Mouse (Mus musculus) intestine, embryonic 15.5 days (tissue): ENCODE data around the gene Ahrr. TPM values are rescaled to one million over a fixed set of nuclear protein-coding genes. Genes with fewer than 3 reads are reported as not detected.

Source experiments
- ATAC-seq: fragments of 200-750 bp; cut with Nextera tagmentation; 2 replicates; pipeline ENCODE4 v1.8.0; 2017; ENCODE audit warnings: moderate TSS enrichment, moderate library complexity
- H3K27ac ChIP-seq: fragments of 300-500 bp; sonication (generic); 2 replicates; pipeline ENCODE4 v1.5.1; 2015; ENCODE audit warnings: mild to moderate bottlenecking, inconsistent platforms
- H3K27me3 ChIP-seq: fragments of 300-500 bp; sonication (generic); replicated peaks from 2 replicates; pipeline ENCODE4 v1.6.1; 2015; ENCODE audit warnings: inconsistent platforms
- H3K36me3 ChIP-seq: fragments of 300-500 bp; sonication (generic); 2 replicates; pipeline ENCODE4 v1.6.1; 2015; ENCODE audit warnings: inconsistent platforms
- H3K4me1 ChIP-seq: fragments of 300-500 bp; sonication (generic); replicated peaks from 2 replicates; pipeline ENCODE4 v1.6.1; 2015; ENCODE audit warnings: inconsistent platforms
- H3K4me2 ChIP-seq: fragments of 300-500 bp; sonication (generic); replicated peaks from 2 replicates; pipeline ENCODE4 v1.6.1; 2015; ENCODE audit warnings: mild to moderate bottlenecking, inconsistent platforms
- H3K4me3 ChIP-seq: fragments of 300-500 bp; sonication (generic); replicated peaks from 2 replicates; pipeline ENCODE4 v1.5.1; 2015; ENCODE audit warnings: inconsistent platforms
- H3K9ac ChIP-seq: fragments of 300-500 bp; sonication (generic); 2 replicates; pipeline ENCODE4 v1.6.1; 2015; ENCODE audit warnings: inconsistent platforms
- H3K9me3 ChIP-seq: fragments of 300-500 bp; sonication (generic); 2 replicates; pipeline ENCODE4 v1.6.1; 2016; ENCODE audit warnings: inconsistent platforms
- WGBS: fragments of 180-500 bp; shearing (Covaris S2); methylation state at CpG from one replicate; pipeline ENCODE4 v1.1.7; 2015; 5-methylcytosine and 5-hydroxymethylcytosine counted together
- polyA plus RNA-seq: library from polyadenylated mRNA; unstranded; fragments of >200 nt; fragmentation: Nextera tagmentation; extraction: Ambion mirVana; gene quantifications from 2 replicates; pipeline ENCODE4 v1.2.1, GENCODE M21; 2015

Gene Ahrr
- polyA plus RNA-seq, 1 experiment from 2014 or later, result 0.28 TPM

GRCm38 (mm10) chr13:74300925-74301606 lies 8.9 kb upstream of the Ahrr start:
- no peak overlapping the region for H3K9ac ChIP-seq
- H3K36me3 ChIP-seq, result peaks cover 10% of the 10 kb centered on the region
- 0 out of 2 replicates have a peak overlapping the region, but pooled peaks have one; percentile 9 for H3K4me2 ChIP-seq
- no peak overlapping the region for H3K27ac ChIP-seq
- ATAC-seq, result peak; percentile 81
- no peaks in the 10 kb centered on the region for H3K9me3 ChIP-seq
- H3K4me1 ChIP-seq, result no peaks in the 10 kb centered on the region
- no peak overlapping the region for H3K4me3 ChIP-seq
- H3K27me3 ChIP-seq, result no peaks in the 10 kb centered on the region
- WGBS, result 33% methylated on average over 4 of the region's 4 CpGs

GRCm38 (mm10) chr13:74296376-74296775 lies 4.2 kb upstream of the Ahrr start:
- no peak for ATAC-seq
- Histone ChIP-seq H3K4me1 (0 out of 2 replicates have a peak, but pooled peaks cover 2% of the 10 kb centered on the region), H3K9me3 (no peaks in the 10 kb centered on the region), H3K27ac (no peak overlapping the region), H3K4me3 (no peak overlapping the region), H3K36me3 (no peaks in the 10 kb centered on the region), H3K9ac (no peak overlapping the region), H3K4me2 (no peak overlapping the region), H3K27me3 (0 out of 2 replicates have a peak, but pooled peaks cover 2% of the 10 kb centered on the region)
- WGBS, result 71% methylated on average over 7 of the region's 7 CpGs

- peaks cover 5% of the 10 kb centered on the region; the same call in 1 of the 2 replicates for H3K27me3 ChIP-seq
- no peak for ATAC-seq
- no peak overlapping the region for H3K4me3 ChIP-seq
- no peak overlapping the region for H3K9ac ChIP-seq
- no peaks in the 10 kb centered on the region for H3K9me3 ChIP-seq
- 0 out of 2 replicates have a peak, but pooled peaks cover 2% of the 10 kb centered on the region for H3K4me1 ChIP-seq
- no peak overlapping the region for H3K27ac ChIP-seq
- H3K36me3 ChIP-seq, result no peaks in the 10 kb centered on the region
- WGBS, result 80% methylated on average over 5 of the region's 5 CpGs
- no peak overlapping the region for H3K4me2 ChIP-seq
Measured at GRCm38 (mm10) chr13:74289646-74290045, 2.5 kb downstream of the Ahrr start.

- ATAC-seq, result peak; percentile 84
Measured at GRCm38 (mm10) chr13:74282299-74282698, 9.8 kb downstream of the Ahrr start.

GRCm38 (mm10) chr13:74275726-74276125 lies 16.4 kb downstream of the Ahrr start:
- Histone ChIP-seq H3K4me3 (no peak overlapping the region), H3K27ac (no peak overlapping the region), H3K9ac (no peak overlapping the region), H3K9me3 (no peaks in the 10 kb centered on the region), H3K36me3 (no peaks in the 10 kb centered on the region), H3K4me2 (no peak overlapping the region), H3K27me3 (no peaks in the 10 kb centered on the region), H3K4me1 (no peaks in the 10 kb centered on the region)
- 66% methylated on average over 4 of the region's 4 CpGs for WGBS
- no peak for ATAC-seq

More at GRCm38 (mm10) chr13:74282299-74282698, 9.8 kb downstream of the Ahrr start:
- Histone ChIP-seq H3K4me2 (no peak overlapping the region), H3K9me3 (no peaks in the 10 kb centered on the region), H3K36me3 (no peaks in the 10 kb centered on the region), H3K27me3 (no peaks in the 10 kb centered on the region), H3K4me3 (no peak overlapping the region), H3K4me1 (no peaks in the 10 kb centered on the region), H3K9ac (no peak overlapping the region), H3K27ac (no peak overlapping the region)
- 51% methylated on average over 2 of the region's 2 CpGs for WGBS

GRCm38 (mm10) chr13:74260231-74260992 lies 31.7 kb downstream of the Ahrr start:
- WGBS, result 5% methylated on average over 10 of the region's 10 CpGs
- ATAC-seq, result peak; percentile 91
- H3K36me3 ChIP-seq, result no peaks in the 10 kb centered on the region
- H3K9ac ChIP-seq, result peak overlapping the region; percentile 53
- no peaks in the 10 kb centered on the region for H3K27me3 ChIP-seq
- H3K4me3 ChIP-seq, result peak overlapping the region; percentile 48
- 0 out of 2 replicates have a peak, but pooled peaks cover 5% of the 10 kb centered on the region for H3K4me1 ChIP-seq
- no peak overlapping the region for H3K27ac ChIP-seq
- no peaks in the 10 kb centered on the region for H3K9me3 ChIP-seq
- peak overlapping the region; percentile 95 for H3K4me2 ChIP-seq

- Histone ChIP-seq H3K9ac (peak overlapping the region; percentile 53), H3K27ac (no peak overlapping the region), H3K9me3 (no peaks in the 10 kb centered on the region), H3K27me3 (no peaks in the 10 kb centered on the region), H3K4me1 (0 out of 2 replicates have a peak, but pooled peaks cover 5% of the 10 kb centered on the region), H3K36me3 (no peaks in the 10 kb centered on the region), H3K4me2 (peak overlapping the region; percentile 95), H3K4me3 (peak overlapping the region; percentile 48)
- ATAC-seq, result peak; percentile 94
- WGBS, result 4% methylated on average over 35 of the region's 35 CpGs
Measured at GRCm38 (mm10) chr13:74259460-74260230, 32.5 kb downstream of the Ahrr start.

GRCm38 (mm10) chr13:74246494-74246893 lies 45.6 kb downstream of the Ahrr start:
- H3K9ac ChIP-seq, result no peak overlapping the region
- H3K27ac ChIP-seq, result no peak overlapping the region
- no peaks in the 10 kb centered on the region for H3K9me3 ChIP-seq
- H3K4me2 ChIP-seq, result no peak overlapping the region
- H3K4me3 ChIP-seq, result no peak overlapping the region
- no peak for ATAC-seq
- peaks cover 6% of the 10 kb centered on the region; the same call in 1 of the 2 replicates for H3K4me1 ChIP-seq
- H3K36me3 ChIP-seq, result no peaks in the 10 kb centered on the region
- no peaks in the 10 kb centered on the region for H3K27me3 ChIP-seq

GRCm38 (mm10) chr13:74245899-74246231 lies 46.3 kb downstream of the Ahrr start:
- Histone ChIP-seq H3K9ac (no peak overlapping the region), H3K4me1 (peaks cover 6% of the 10 kb centered on the region; the same call in 1 of the 2 replicates), H3K36me3 (no peaks in the 10 kb centered on the region), H3K4me2 (peak overlapping the region; percentile 30; the same call in 1 of the 2 replicates), H3K27ac (no peak overlapping the region), H3K9me3 (no peaks in the 10 kb centered on the region), H3K27me3 (no peaks in the 10 kb centered on the region), H3K4me3 (no peak overlapping the region)
- 66% methylated on average over 4 of the region's 4 CpGs for WGBS
- ATAC-seq, result no peak

- Histone ChIP-seq H3K9me3 (no peaks in the 10 kb centered on the region), H3K27me3 (no peaks in the 10 kb centered on the region), H3K4me3 (no peak overlapping the region), H3K4me2 (peak overlapping the region; percentile 30; the same call in 1 of the 2 replicates), H3K27ac (no peak overlapping the region), H3K36me3 (no peaks in the 10 kb centered on the region), H3K9ac (no peak overlapping the region), H3K4me1 (peaks cover 6% of the 10 kb centered on the region; the same call in 1 of the 2 replicates)
- 34% methylated on average over 17 of the region's 17 CpGs for WGBS
- peak; percentile 91 for ATAC-seq
Measured at GRCm38 (mm10) chr13:74245214-74245898, 46.8 kb downstream of the Ahrr start.

GRCm38 (mm10) chr13:74237574-74237973 lies 54.6 kb downstream of the Ahrr start:
- no peaks in the 10 kb centered on the region for H3K9me3 ChIP-seq
- H3K4me3 ChIP-seq, result no peak overlapping the region
- 57% methylated on average over 7 of the region's 7 CpGs for WGBS
- no peaks in the 10 kb centered on the region for H3K27me3 ChIP-seq
- no peak overlapping the region for H3K9ac ChIP-seq
- no peaks in the 10 kb centered on the region for H3K4me1 ChIP-seq
- ATAC-seq, result no peak
- no peaks in the 10 kb centered on the region for H3K36me3 ChIP-seq
- no peak overlapping the region for H3K27ac ChIP-seq
- no peak overlapping the region for H3K4me2 ChIP-seq
